Mouse (Mus musculus): ENCODE data around the gene Syvn1. TPM values are rescaled to one million over a fixed set of nuclear protein-coding genes. Genes with fewer than 3 reads are reported as not detected.

Syvn1 gene
- polyA plus RNA-seq, 1 experiment, result 29.2 TPM

Other genes starting within 250 kb of the Syvn1 start
- gene Frmd8, start 171.3 kb upstream of the Syvn1 start, polyA plus RNA-seq (2012; rRNA removed), result 13.1 and 15.6 TPM in 2 replicates
- gene Slc25a45, start 168.8 kb upstream of the Syvn1 start, polyA plus RNA-seq (2012; rRNA removed), result 7.8 and 8.7 TPM in 2 replicates
- 4.6 and 4.9 TPM in 2 replicates for gene Tigd3, start 152.4 kb upstream of the Syvn1 start, polyA plus RNA-seq (2012; rRNA removed)
- 106 and 118 TPM in 2 replicates for gene Dpf2, start 133.6 kb upstream of the Syvn1 start, polyA plus RNA-seq (2012; rRNA removed)
- 7.7 and 9.1 TPM in 2 replicates for gene Cdc42ep2, start 121.8 kb upstream of the Syvn1 start, polyA plus RNA-seq (2012; rRNA removed)
- gene Pola2, start 82.4 kb upstream of the Syvn1 start, polyA plus RNA-seq (2012; rRNA removed), result 14.2 and 14.3 TPM in 2 replicates
- 0.42 TPM in 1 of 2 replicates, not detected in the other for gene Slc22a20, start 60.4 kb upstream of the Syvn1 start, polyA plus RNA-seq (2012; rRNA removed)
- gene Capn1, start 30.7 kb upstream of the Syvn1 start, polyA plus RNA-seq (2012; rRNA removed), result 15.0 and 16.3 TPM in 2 replicates
- 44.3 and 44.4 TPM in 2 replicates for gene Mrpl49, start 11.2 kb downstream of the Syvn1 start, polyA plus RNA-seq (2012; rRNA removed)
- gene Fau, start 11.3 kb downstream of the Syvn1 start, polyA plus RNA-seq (2012; rRNA removed), result 873 and 951 TPM in 2 replicates
- 48.4 and 51.7 TPM in 2 replicates for gene Znhit2, start 14.6 kb downstream of the Syvn1 start, polyA plus RNA-seq (2012; rRNA removed)
- gene Tm7sf2, start 21.8 kb downstream of the Syvn1 start, polyA plus RNA-seq (2012; rRNA removed), result 50.2 and 52.4 TPM in 2 replicates
- 98.8 and 105 TPM in 2 replicates for gene Vps51, start 30.7 kb downstream of the Syvn1 start, polyA plus RNA-seq (2012; rRNA removed)
- gene Tmem262, start 33.5 kb downstream of the Syvn1 start, polyA plus RNA-seq (2012; rRNA removed), result not detected in 2 replicates
- 0.48 and 1.4 TPM in 2 replicates for gene Gm28374, start 35.7 kb downstream of the Syvn1 start, polyA plus RNA-seq (2012; rRNA removed)
- 83.9 and 89.7 TPM in 2 replicates for gene Zfpl1, start 38.4 kb downstream of the Syvn1 start, polyA plus RNA-seq (2012; rRNA removed)
- 0.22 and 0.46 TPM in 2 replicates for gene Cdca5, start 38.4 kb downstream of the Syvn1 start, polyA plus RNA-seq (2012; rRNA removed)
- gene AC131692.1, start 47.8 kb downstream of the Syvn1 start, polyA plus RNA-seq (2012; rRNA removed), result not detected in 2 replicates
- 0.26 and 0.32 TPM in 2 replicates for gene Naaladl1, start 59.2 kb downstream of the Syvn1 start, polyA plus RNA-seq (2012; rRNA removed)
- gene Sac3d1, start 72.1 kb downstream of the Syvn1 start, polyA plus RNA-seq (2012; rRNA removed), result 24.2 and 29.4 TPM in 2 replicates
- 63.5 and 65.2 TPM in 2 replicates for gene Snx15, start 81.7 kb downstream of the Syvn1 start, polyA plus RNA-seq (2012; rRNA removed)
- gene Batf2, start 94.4 kb downstream of the Syvn1 start, polyA plus RNA-seq (2012; rRNA removed), result 0.54 and 0.63 TPM in 2 replicates
- gene Arl2, start 95.0 kb downstream of the Syvn1 start, polyA plus RNA-seq (2012; rRNA removed), result 123 and 135 TPM in 2 replicates
- 0.14 TPM in 1 of 2 replicates, not detected in the other for gene Majin, start 137.8 kb downstream of the Syvn1 start, polyA plus RNA-seq (2012; rRNA removed)
- not detected in 2 replicates for gene Gpha2, start 179.8 kb downstream of the Syvn1 start, polyA plus RNA-seq (2012; rRNA removed)
- gene Ppp2r5b, start 189.3 kb downstream of the Syvn1 start, polyA plus RNA-seq (2012; rRNA removed), result 137 and 141 TPM in 2 replicates
- 29.3 and 31.2 TPM in 2 replicates for gene Atg2a, start 195.1 kb downstream of the Syvn1 start, polyA plus RNA-seq (2012; rRNA removed)
- gene Ehd1, start 230.1 kb downstream of the Syvn1 start, polyA plus RNA-seq (2012; rRNA removed), result 48.4 and 49.3 TPM in 2 replicates

Measured in frontal cortex, adult 2 months (tissue).